Mouse (Mus musculus) cerebellum, adult 2 months (tissue): ENCODE data around the gene Tjp1. TPM values are rescaled to one million over a fixed set of nuclear protein-coding genes. Genes with fewer than 3 reads are reported as not detected.

Experiments used
- DNase-seq, 2 experiments: peaks; one replicate each; pipeline ENCODE4 v3.0.0; 2021
- H3K27ac ChIP-seq: fragments of 200-500 bp; 2 replicates; pipeline ENCODE4 v1.5.1; 2012; ENCODE audit warnings: low read length, control low read depth, inconsistent platforms; ENCODE audit not compliant: insufficient read depth
- H3K27me3 ChIP-seq: fragments of 200-500 bp; 2 replicates; pipeline ENCODE4 v1.6.1; 2012; ENCODE audit warnings: inconsistent platforms, mild to moderate bottlenecking, low read length, moderate library complexity; ENCODE audit not compliant: control insufficient read depth, insufficient read depth
- H3K4me1 ChIP-seq: fragments of 200-500 bp; 2 replicates; pipeline ENCODE4 v1.6.1; 2011; ENCODE audit warnings: low read length; ENCODE audit not compliant: control insufficient read depth, insufficient read depth
- H3K4me3 ChIP-seq: fragments of 200-500 bp; replicated peaks from 2 replicates; pipeline ENCODE3; 2011; ENCODE audit warnings: mild to moderate bottlenecking, low read depth, low read length, control low read depth; ENCODE audit not compliant: insufficient read depth
- CTCF ChIP-seq: fragments of 200-500 bp; IDR thresholded peaks from 2 replicates; pipeline ENCODE4 v1.5.1; 2011; ENCODE audit warnings: low read depth, mild to moderate bottlenecking, control low read depth, low read length, moderate library complexity, borderline replicate concordance; ENCODE audit not compliant: insufficient read depth
- POLR2A ChIP-seq: fragments of 200-500 bp; IDR thresholded peaks from 2 replicates; pipeline ENCODE4 v1.6.1; 2011; ENCODE audit warnings: low read length, control low read depth, borderline replicate concordance; ENCODE audit not compliant: insufficient read depth
- WGBS: fragments of 180-500 bp; shearing (Covaris S2); methylation state at CpG from one replicate; pipeline ENCODE4 v1.1.7; 2018; 5-methylcytosine and 5-hydroxymethylcytosine counted together
- polyA plus RNA-seq: library from polyadenylated mRNA; depleted of rRNA; stranded (reverse); fragments of >200 nt; gene quantifications from 2 replicates; pipeline ENCODE4 v1.2.3, GENCODE M21; 2012

Gene Tjp1
- polyA plus RNA-seq, 1 experiment: 44.3 TPM

- no peak for DNase-seq
- Histone ChIP-seq H3K27me3 (no peaks in the 10 kb centered on the region), H3K27ac (no peak overlapping the region), H3K4me3 (no peak overlapping the region), H3K4me1 (peaks cover 6% of the 10 kb centered on the region; the same call in 1 of the 2 replicates)
- WGBS: 74% methylated on average over 13 of the region's 13 CpGs
- no peak for TF ChIP-seq CTCF
- TF ChIP-seq POLR2A: no peak
Measured at GRCm38 (mm10) chr7:65413946-65414945, 113.3 kb downstream of the Tjp1 start.

GRCm38 (mm10) chr7:65410668-65411067 is 116.9 kb downstream of the Tjp1 start:
- Histone ChIP-seq H3K4me3 (no peak overlapping the region), H3K27me3 (no peaks in the 10 kb centered on the region), H3K4me1 (no peaks in the 10 kb centered on the region), H3K27ac (no peak overlapping the region)
- 55% methylated on average over 7 of the region's 7 CpGs for WGBS
- DNase-seq: no peak
- TF ChIP-seq CTCF: no peak
- TF ChIP-seq POLR2A: no peak

- TF ChIP-seq CTCF (no peak), POLR2A (no peak)
- Histone ChIP-seq H3K27me3 (no peaks in the 10 kb centered on the region), H3K27ac (no peak overlapping the region), H3K4me3 (no peak overlapping the region), H3K4me1 (no peaks in the 10 kb centered on the region)
- DNase-seq: no peak
- WGBS: 84% methylated on average over 3 of the region's 3 CpGs
Measured at GRCm38 (mm10) chr7:65406427-65406826, 121.2 kb downstream of the Tjp1 start.

GRCm38 (mm10) chr7:65402516-65402915 is 125.1 kb downstream of the Tjp1 start:
- H3K27me3 ChIP-seq: no peaks in the 10 kb centered on the region
- DNase-seq: no peak
- H3K4me3 ChIP-seq: no peak overlapping the region
- TF ChIP-seq CTCF: no peak
- TF ChIP-seq POLR2A: no peak
- 93% methylated on average over 5 of the region's 5 CpGs for WGBS
- H3K27ac ChIP-seq: no peak overlapping the region
- H3K4me1 ChIP-seq: no peaks in the 10 kb centered on the region

- no peak overlapping the region for H3K4me3 ChIP-seq
- no peak overlapping the region for H3K27ac ChIP-seq
- TF ChIP-seq POLR2A (no peak), CTCF (no peak)
- no peaks in the 10 kb centered on the region for H3K4me1 ChIP-seq
- no peak for DNase-seq
- no peaks in the 10 kb centered on the region for H3K27me3 ChIP-seq
Measured at GRCm38 (mm10) chr7:65401622-65402021, 126.0 kb downstream of the Tjp1 start.

GRCm38 (mm10) chr7:65395891-65396290 is 131.7 kb downstream of the Tjp1 start:
- Histone ChIP-seq H3K4me3 (no peak overlapping the region), H3K4me1 (no peaks in the 10 kb centered on the region; the same call in 1 of the 2 replicates), H3K27me3 (no peaks in the 10 kb centered on the region), H3K27ac (no peak overlapping the region)
- TF ChIP-seq CTCF: no peak
- TF ChIP-seq POLR2A: no peak
- no peak for DNase-seq
- WGBS: 86% methylated on average over 4 of the region's 4 CpGs

GRCm38 (mm10) chr7:65395166-65395565 is 132.4 kb downstream of the Tjp1 start:
- TF ChIP-seq CTCF (no peak), POLR2A (no peak)
- no peak overlapping the region for H3K27ac ChIP-seq
- no peak overlapping the region for H3K4me3 ChIP-seq
- H3K4me1 ChIP-seq: no peaks in the 10 kb centered on the region; the same call in 1 of the 2 replicates
- whole genome bisulfite sequencing: 87% methylated on average over 5 of the region's 5 CpGs
- H3K27me3 ChIP-seq: no peaks in the 10 kb centered on the region
- DNase-seq: no peak

- Histone ChIP-seq H3K27ac (no peak overlapping the region), H3K4me1 (no peaks in the 10 kb centered on the region; the same call in 1 of the 2 replicates), H3K4me3 (no peak overlapping the region), H3K27me3 (no peaks in the 10 kb centered on the region)
- TF ChIP-seq POLR2A (no peak), CTCF (no peak)
- 76% methylated on average over 2 of the region's 2 CpGs for WGBS
- DNase-seq: no peak
Measured at GRCm38 (mm10) chr7:65394672-65395071, 132.9 kb downstream of the Tjp1 start.
